9 mouse cellular contexts compared by ENCODE assay signal in the genomic region with DNA sequence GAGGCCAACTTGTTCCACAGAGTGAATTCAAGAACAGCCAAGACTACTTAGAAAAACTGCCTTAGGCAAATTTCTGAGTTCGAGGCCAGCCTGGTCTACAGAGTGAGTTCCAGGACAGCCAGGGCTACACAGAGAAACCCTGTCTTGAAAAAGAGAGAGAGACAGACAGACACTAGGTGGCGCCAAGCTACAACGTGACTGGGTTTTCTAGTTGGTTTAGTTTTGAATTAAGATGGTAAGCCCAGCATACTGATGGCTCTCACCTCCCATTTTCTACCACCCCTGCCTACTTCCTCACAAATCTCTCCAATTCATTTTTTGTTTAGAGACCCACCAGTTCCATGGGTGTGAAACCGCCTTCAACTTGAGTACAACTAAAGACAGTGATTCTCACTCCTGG.
DNase-seq lines count a peak whose midpoint lies in the region; ATAC-seq and TF ChIP-seq lines count a peak whose summit lies in the region.
"Had no signal": no experiment of that assay in that cellular context is flagged by ENCODE, and none has a peak within 500 bp of the region (broad histone marks: within the 10 kb centered on the region; RNA-seq: fewer than 3 reads in every experiment).

No protein-coding gene starts in this region.

- H3K36me3 ChIP-seq in liver, embryonic 12.5 days = peaks cover 7% of the 10 kb centered on the region; the same call in 1 of the 2 replicates
- H3K36me3 ChIP-seq in spleen, adult 2 months (ENCODE audit: control insufficient read depth, insufficient read depth, low read length) = no peaks in the 10 kb centered on the region

- H3K27ac ChIP-seq in liver, embryonic 12.5 days = no peak overlapping the region
- no peak overlapping the region for H3K27ac ChIP-seq in spleen, adult 2 months (ENCODE audit: insufficient read depth, low read length)
- H3K27ac ChIP-seq: embryonic facial prominence, embryonic 13.5 days had no signal

- TF ChIP-seq POLR2A in spleen, adult 2 months (IDR thresholded peaks at IDR 0.05; ENCODE audit: low read depth, low read length) = no peak

- no peak overlapping the region for H3K9ac ChIP-seq in liver, embryonic 12.5 days
- H3K9ac ChIP-seq: embryonic facial prominence, embryonic 13.5 days had no signal

- no peak for ATAC-seq in liver, embryonic 12.5 days
- ATAC-seq in megakaryocyte-erythroid progenitor cell, adult 5-6 weeks (replicated peaks; ENCODE audit: low FRiP score, low TSS enrichment, poor library complexity, severe bottlenecking) = peak; percentile 36; the same call in 1 of the 2 replicates

- no peaks in the 10 kb centered on the region for H3K4me1 ChIP-seq in liver, embryonic 12.5 days
- H3K4me1 ChIP-seq in spleen, adult 2 months (ENCODE audit: control insufficient read depth, insufficient read depth, insufficient read length) = peaks cover 13% of the 10 kb centered on the region
- H3K4me1 ChIP-seq: embryonic facial prominence, embryonic 13.5 days had no signal

- peak; percentile 60 for DNase-seq in liver
- DNase-seq in brain, adult 2 months (ENCODE audit: low read depth, low spot score) = peak; percentile 86
- peak; percentile 36 for DNase-seq in fibroblast of lung, adult 2 months (ENCODE audit: low read depth)
- peak; percentile 26 for DNase-seq in heart, postnatal 25 days (ENCODE audit: low spot score)
- DNase-seq in layer of hippocampus, postnatal 36 days = peak; percentile 51 to 63
- DNase-seq in spleen, adult 2 months (ENCODE audit: low read depth in 1 of 2, low spot score in 2 of 2) = peak; percentile 61 to 80

- no peak overlapping the region for H3K4me2 ChIP-seq in liver, embryonic 12.5 days
- H3K4me2 ChIP-seq: embryonic facial prominence, embryonic 13.5 days had no signal

- intact Hi-C loops in heart, postnatal 25 days (cut with DNase I) = loop anchor here (1.0 to 10.0 kb wide), 3 partner anchors 160 to 281 kb away; no protein-coding TSS in a partner anchor

- TF ChIP-seq CTCF in spleen, adult 2 months (IDR thresholded peaks at IDR 0.05; ENCODE audit: extremely low read depth, insufficient read depth, insufficient read length, insufficient replicate concordance) = peak; percentile 35; the same call in 1 of the 2 replicates

- 27% methylated on average over 4 of the region's 4 CpGs for WGBS in liver, embryonic 12.5 days (ENCODE audit: insufficient replicate concordance)
- WGBS in spleen, adult 2 months = 34% methylated on average over 4 of the region's 4 CpGs

- no peak overlapping the region for H3K4me3 ChIP-seq in liver, embryonic 12.5 days
- H3K4me3 ChIP-seq in spleen, adult 2 months (ENCODE audit: extremely low read depth, insufficient read depth, insufficient read length) = no peak overlapping the region
- H3K4me3 ChIP-seq: embryonic facial prominence, embryonic 13.5 days had no signal

- H3K27me3 ChIP-seq in liver, embryonic 12.5 days (replicated peaks) = no peaks in the 10 kb centered on the region
- H3K27me3 ChIP-seq in spleen, adult 2 months (ENCODE audit: control insufficient read depth, insufficient read depth, low read length) = no peaks in the 10 kb centered on the region
- H3K27me3 ChIP-seq: embryonic facial prominence, embryonic 13.5 days had no signal

- no peaks in the 10 kb centered on the region for H3K9me3 ChIP-seq in liver, embryonic 12.5 days (replicated peaks)
- H3K9me3 ChIP-seq: embryonic facial prominence, embryonic 13.5 days had no signal

Comparison
In these comparisons a context has a peak if more than half of its experiments do, and no peak if none do; other contexts are left out.
1. DNase-seq: peak in every context shown above with its lines; median percentile 86 in brain, adult 2 months; 70 in spleen, adult 2 months; 60 in liver; 57 in layer of hippocampus, postnatal 36 days; 36 in fibroblast of lung, adult 2 months; 26 in heart, postnatal 25 days.